Mouse (Mus musculus): Measurements from ENCODE around the gene Vps53. TPM values are rescaled to one million over a fixed set of nuclear protein-coding genes. Genes with fewer than 3 reads are reported as not detected.

Gene Vps53
- polyA plus RNA-seq, 1 experiment from 2014 or later: 48.5 TPM

DNA sequence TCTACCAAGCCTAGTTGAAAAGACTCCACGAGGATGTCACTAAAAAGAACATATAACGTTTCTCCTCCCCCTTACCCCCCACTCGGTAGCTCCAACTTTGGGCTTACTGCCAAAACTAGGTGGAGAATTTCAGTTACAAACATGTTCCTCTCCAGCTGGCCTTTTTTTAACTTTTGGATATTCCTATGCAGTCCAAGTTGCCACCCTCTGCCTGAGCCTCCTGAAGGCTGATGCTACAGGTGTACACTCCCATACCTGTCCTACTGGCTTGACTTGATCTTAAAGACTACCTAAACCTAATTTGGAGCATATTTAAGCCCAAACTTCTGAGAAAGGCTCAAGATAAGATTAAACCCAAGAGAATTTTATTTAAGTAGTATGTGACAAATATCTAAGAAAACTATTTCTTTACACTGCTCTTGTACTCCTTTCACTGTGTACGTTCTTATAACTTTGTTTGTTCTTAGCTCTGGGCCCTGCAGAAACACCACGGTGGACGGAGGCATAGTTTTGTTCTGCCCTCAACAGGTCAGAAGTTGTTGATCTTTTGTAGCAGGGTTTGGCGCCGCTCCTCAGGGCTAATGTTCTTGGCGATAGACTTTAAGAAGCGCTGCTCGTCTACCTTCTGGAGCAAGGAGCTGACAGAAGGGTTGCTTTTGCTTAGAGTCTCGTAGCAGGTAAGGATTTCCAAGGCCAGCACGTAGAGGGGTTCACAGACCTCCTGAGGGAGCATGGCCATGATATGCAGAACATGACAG is 31.0 kb upstream of the Vps53 start:
- no peak overlapping the region for H3K4me2 ChIP-seq (ENCODE audit: low read depth, low read length)
- H3K27me3 ChIP-seq (ENCODE audit: control insufficient read depth, insufficient read depth, low read length): no peaks in the 10 kb centered on the region
- H3K27ac ChIP-seq (ENCODE audit: low read length): peak overlapping the region; percentile 70
- peaks cover 6% of the 10 kb centered on the region; the same call in 1 of the 2 replicates for H3K4me1 ChIP-seq (ENCODE audit: control insufficient read depth, insufficient read depth, low read length)
- no peaks in the 10 kb centered on the region for H3K9me3 ChIP-seq (replicated peaks; ENCODE audit: control insufficient read depth, low read length)
- ATAC-seq (ENCODE audit: insufficient read depth, low FRiP score): no peak
- H3K36me3 ChIP-seq (ENCODE audit: control insufficient read depth, insufficient read depth, low read length): peaks cover 22% of the 10 kb centered on the region; the same call in 1 of the 2 replicates
- no peak overlapping the region for H3K4me3 ChIP-seq (replicated peaks; ENCODE audit: low read length)
- no peak overlapping the region for H3K9ac ChIP-seq (ENCODE audit: low read length)
- WGBS: 63% methylated on average over 13 of the region's 13 CpGs

- no peak for ATAC-seq (ENCODE audit: insufficient read depth, low FRiP score)
- 86% methylated on average over 5 of the region's 5 CpGs for WGBS
- no peak overlapping the region for H3K27ac ChIP-seq (ENCODE audit: low read length)
- no peaks in the 10 kb centered on the region for H3K27me3 ChIP-seq (ENCODE audit: control insufficient read depth, insufficient read depth, low read length)
- no peak overlapping the region for H3K9ac ChIP-seq (ENCODE audit: low read length)
- H3K4me2 ChIP-seq (ENCODE audit: low read depth, low read length): no peak overlapping the region
- no peak overlapping the region for H3K4me3 ChIP-seq (replicated peaks; ENCODE audit: low read length)
- H3K9me3 ChIP-seq (replicated peaks; ENCODE audit: control insufficient read depth, low read length): no peaks in the 10 kb centered on the region
- H3K4me1 ChIP-seq (ENCODE audit: control insufficient read depth, insufficient read depth, low read length): peaks cover 10% of the 10 kb centered on the region; the same call in 1 of the 2 replicates
- 0 out of 2 replicates have a peak, but pooled peaks cover 10% of the 10 kb centered on the region for H3K36me3 ChIP-seq (ENCODE audit: control insufficient read depth, insufficient read depth, low read length)
Observed at GRCm38 (mm10) chr11:76206793-76207192, 27.3 kb upstream of the Vps53 start.

DNA sequence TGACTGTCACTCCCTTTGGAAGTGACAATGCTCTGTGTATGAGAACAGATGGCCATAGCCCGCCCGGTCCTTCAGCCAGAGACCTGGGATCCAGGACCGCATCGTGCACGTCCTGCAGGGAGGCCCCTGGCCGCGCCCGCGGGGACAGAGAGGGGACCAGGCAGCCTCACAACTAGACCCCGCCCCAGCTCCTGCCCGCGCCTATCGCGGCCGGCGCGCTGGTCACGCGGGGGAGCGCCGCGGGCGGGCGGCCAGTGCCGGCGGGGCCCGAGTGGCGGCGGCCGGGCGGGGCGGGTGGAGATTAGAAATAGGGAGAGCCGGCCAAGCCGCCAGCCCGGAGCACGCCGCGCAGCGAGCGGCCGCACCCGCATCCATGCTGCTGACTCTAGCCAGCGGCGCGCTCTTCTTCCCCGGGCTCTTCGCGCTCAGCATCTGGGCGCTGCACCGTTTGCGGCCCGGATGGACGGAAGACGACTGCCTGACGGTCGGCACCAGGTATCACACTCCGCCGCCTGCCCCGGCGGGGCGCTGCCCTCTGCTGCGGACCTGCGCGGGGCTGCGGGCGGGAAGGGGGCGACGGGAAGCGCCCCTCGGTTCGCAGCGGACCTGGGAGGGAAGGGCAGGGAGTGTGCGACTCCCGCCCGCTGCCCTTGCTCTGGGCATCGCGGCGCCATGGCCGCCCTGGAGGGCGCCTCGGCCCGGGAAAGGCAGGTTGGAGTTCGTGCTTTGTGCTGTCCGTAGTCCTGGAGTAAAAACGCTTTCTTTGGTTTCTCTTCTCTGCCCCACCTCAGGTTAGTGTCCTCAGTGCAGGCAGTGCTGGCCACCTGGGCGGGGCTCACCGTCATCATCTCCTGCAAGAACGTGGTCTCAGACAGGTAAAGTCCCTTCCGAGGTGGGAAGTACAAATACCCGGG is 22.6 kb upstream of the Vps53 start:
- H3K4me3 ChIP-seq (replicated peaks; ENCODE audit: low read length): peak overlapping the region; percentile 92
- ATAC-seq (ENCODE audit: insufficient read depth, low FRiP score): peak; percentile 99
- H3K9me3 ChIP-seq (replicated peaks; ENCODE audit: control insufficient read depth, low read length): no peaks in the 10 kb centered on the region
- peak overlapping the region; percentile 61 for H3K4me2 ChIP-seq (ENCODE audit: low read depth, low read length)
- H3K27ac ChIP-seq (ENCODE audit: low read length): peak overlapping the region; percentile 93
- WGBS: under 1% methylated on average over 78 of the region's 90 CpGs
- peak overlapping the region; percentile 99 for H3K9ac ChIP-seq (ENCODE audit: low read length)
- no peaks in the 10 kb centered on the region for H3K36me3 ChIP-seq (ENCODE audit: control insufficient read depth, insufficient read depth, low read length)
- peaks cover 16% of the 10 kb centered on the region; the same call in 1 of the 2 replicates for H3K4me1 ChIP-seq (ENCODE audit: control insufficient read depth, insufficient read depth, low read length)
- H3K27me3 ChIP-seq (ENCODE audit: control insufficient read depth, insufficient read depth, low read length): no peaks in the 10 kb centered on the region

DNA sequence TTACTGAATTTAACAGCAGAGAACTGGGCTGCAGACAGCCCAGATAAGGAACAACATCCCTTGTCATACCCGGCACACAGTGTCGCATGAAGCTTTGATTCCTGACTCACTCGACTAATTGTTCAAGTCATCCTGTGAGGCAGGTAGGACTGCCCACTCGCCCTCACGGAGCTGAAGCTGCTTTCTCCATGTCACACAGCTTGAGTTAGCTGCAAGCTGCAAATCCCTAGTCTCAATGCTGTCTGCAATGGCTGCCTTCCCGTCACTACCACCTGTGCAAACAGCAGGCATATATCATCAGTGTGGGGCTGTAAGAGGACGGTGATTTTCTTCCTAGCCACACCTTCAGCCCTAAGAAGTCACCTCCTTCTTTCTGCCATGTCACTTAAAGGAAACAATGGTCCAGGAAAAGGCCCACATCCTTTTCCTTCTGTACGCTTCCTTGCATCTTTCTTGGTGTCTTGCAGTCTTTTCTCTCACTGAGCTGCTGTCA is 17.6 kb upstream of the Vps53 start:
- ATAC-seq (ENCODE audit: insufficient read depth, low FRiP score): peak; percentile 3; the same call in 1 of the 2 replicates
- H3K4me3 ChIP-seq (replicated peaks; ENCODE audit: low read length): no peak overlapping the region; the same call in 1 of the 2 replicates
- peak overlapping the region; percentile 10 for H3K4me2 ChIP-seq (ENCODE audit: low read depth, low read length)
- no peaks in the 10 kb centered on the region for H3K36me3 ChIP-seq (ENCODE audit: control insufficient read depth, insufficient read depth, low read length)
- H3K9me3 ChIP-seq (replicated peaks; ENCODE audit: control insufficient read depth, low read length): no peaks in the 10 kb centered on the region
- peaks cover 12% of the 10 kb centered on the region; the same call in 1 of the 2 replicates for H3K4me1 ChIP-seq (ENCODE audit: control insufficient read depth, insufficient read depth, low read length)
- 33% methylated on average over 8 of the region's 8 CpGs for WGBS
- H3K9ac ChIP-seq (ENCODE audit: low read length): peak overlapping the region; percentile 38
- H3K27ac ChIP-seq (ENCODE audit: low read length): peak overlapping the region; percentile 81
- H3K27me3 ChIP-seq (ENCODE audit: control insufficient read depth, insufficient read depth, low read length): no peaks in the 10 kb centered on the region

DNA sequence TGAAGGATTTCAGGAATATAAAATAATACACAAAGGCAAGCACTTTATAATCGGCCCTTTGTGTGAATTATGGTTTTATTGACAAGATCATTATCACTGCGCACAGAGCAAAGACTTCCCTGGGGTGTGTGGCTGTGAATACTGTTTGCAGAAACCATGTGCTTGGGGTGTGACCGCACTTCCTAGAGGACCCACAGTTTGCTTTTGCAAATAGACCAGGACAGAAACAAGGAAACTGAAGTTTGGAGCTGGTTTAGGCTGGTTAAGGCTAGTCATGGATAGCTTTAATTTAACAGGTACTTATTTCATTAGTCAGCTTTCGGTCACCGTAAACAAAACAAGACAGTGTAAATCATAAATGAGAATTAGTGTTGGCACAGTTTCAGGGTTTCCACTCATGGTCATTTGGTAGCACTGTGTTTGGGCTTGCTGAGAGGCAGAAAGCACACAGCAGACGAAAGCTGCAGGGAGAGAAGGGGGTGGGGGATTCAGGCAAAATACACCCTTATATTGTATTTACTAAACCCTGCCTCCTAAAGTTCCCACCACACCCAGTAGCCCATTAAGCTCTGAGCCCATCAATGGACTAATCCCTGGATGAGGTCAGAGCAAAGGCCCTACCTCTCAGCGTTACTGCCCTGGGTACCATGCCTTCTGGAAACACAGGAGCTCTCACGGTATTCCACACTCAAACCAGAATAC is 17.0 kb upstream of the Vps53 start:
- Histone ChIP-seq H3K27me3 (ENCODE audit: control insufficient read depth, insufficient read depth, low read length) (no peaks in the 10 kb centered on the region), H3K4me2 (ENCODE audit: low read depth, low read length) (peak overlapping the region; percentile 10), H3K27ac (ENCODE audit: low read length) (peak overlapping the region; percentile 81), H3K9me3 (replicated peaks; ENCODE audit: control insufficient read depth, low read length) (no peaks in the 10 kb centered on the region), H3K9ac (ENCODE audit: low read length) (peak overlapping the region; percentile 38), H3K4me3 (replicated peaks; ENCODE audit: low read length) (no peak overlapping the region; the same call in 1 of the 2 replicates), H3K4me1 (ENCODE audit: control insufficient read depth, insufficient read depth, low read length) (peaks cover 11% of the 10 kb centered on the region; the same call in 1 of the 2 replicates), H3K36me3 (ENCODE audit: control insufficient read depth, insufficient read depth, low read length) (no peaks in the 10 kb centered on the region)
- ATAC-seq (ENCODE audit: insufficient read depth, low FRiP score): peak; percentile 90
- 46% methylated on average over 8 of the region's 8 CpGs for WGBS

GRCm38 (mm10) chr11:76186908-76187307 is 7.5 kb upstream of the Vps53 start:
- Histone ChIP-seq H3K4me3 (replicated peaks; ENCODE audit: low read length) (no peak overlapping the region), H3K9me3 (replicated peaks; ENCODE audit: control insufficient read depth, low read length) (no peaks in the 10 kb centered on the region), H3K36me3 (ENCODE audit: control insufficient read depth, insufficient read depth, low read length) (no peaks in the 10 kb centered on the region), H3K4me1 (ENCODE audit: control insufficient read depth, insufficient read depth, low read length) (no peaks in the 10 kb centered on the region), H3K4me2 (ENCODE audit: low read depth, low read length) (no peak overlapping the region), H3K27me3 (ENCODE audit: control insufficient read depth, insufficient read depth, low read length) (no peaks in the 10 kb centered on the region), H3K27ac (ENCODE audit: low read length) (no peak overlapping the region), H3K9ac (ENCODE audit: low read length) (no peak overlapping the region)
- 90% methylated on average over 6 of the region's 6 CpGs for WGBS
- ATAC-seq (ENCODE audit: insufficient read depth, low FRiP score): no peak

GRCm38 (mm10) chr11:76183745-76184144 is 4.3 kb upstream of the Vps53 start:
- Histone ChIP-seq H3K4me3 (replicated peaks; ENCODE audit: low read length) (no peak overlapping the region), H3K4me2 (ENCODE audit: low read depth, low read length) (no peak overlapping the region), H3K9me3 (replicated peaks; ENCODE audit: control insufficient read depth, low read length) (no peaks in the 10 kb centered on the region), H3K9ac (ENCODE audit: low read length) (no peak overlapping the region), H3K4me1 (ENCODE audit: control insufficient read depth, insufficient read depth, low read length) (peaks cover 5% of the 10 kb centered on the region; the same call in 1 of the 2 replicates), H3K36me3 (ENCODE audit: control insufficient read depth, insufficient read depth, low read length) (no peaks in the 10 kb centered on the region), H3K27ac (ENCODE audit: low read length) (no peak overlapping the region), H3K27me3 (ENCODE audit: control insufficient read depth, insufficient read depth, low read length) (no peaks in the 10 kb centered on the region)
- ATAC-seq (ENCODE audit: insufficient read depth, low FRiP score): no peak
- 75% methylated on average over 4 of the region's 4 CpGs for whole genome bisulfite sequencing

GRCm38 (mm10) chr11:76180146-76180540 is 696 bp upstream of the Vps53 start:
- peak overlapping the region; percentile 87 for H3K9ac ChIP-seq (ENCODE audit: low read length)
- H3K27ac ChIP-seq (ENCODE audit: low read length): peak overlapping the region; percentile 82; the same call in 1 of the 2 replicates
- H3K4me3 ChIP-seq (replicated peaks; ENCODE audit: low read length): peak overlapping the region; percentile 96
- H3K36me3 ChIP-seq (ENCODE audit: control insufficient read depth, insufficient read depth, low read length): no peaks in the 10 kb centered on the region
- peak overlapping the region; percentile 88 for H3K4me2 ChIP-seq (ENCODE audit: low read depth, low read length)
- peaks cover 11% of the 10 kb centered on the region; the same call in 1 of the 2 replicates for H3K4me1 ChIP-seq (ENCODE audit: control insufficient read depth, insufficient read depth, low read length)
- no peaks in the 10 kb centered on the region for H3K27me3 ChIP-seq (ENCODE audit: control insufficient read depth, insufficient read depth, low read length)
- ATAC-seq (ENCODE audit: insufficient read depth, low FRiP score): no peak
- 17% methylated on average over 7 of the region's 7 CpGs for WGBS
- H3K9me3 ChIP-seq (replicated peaks; ENCODE audit: control insufficient read depth, low read length): no peaks in the 10 kb centered on the region
